Mouse (Mus musculus) G1E (cell line): ENCODE measurements around the gene Tusc2. TPM values are rescaled to one million over a fixed set of nuclear protein-coding genes. Genes with fewer than 3 reads are reported as not detected.
A peak's percentile ranks its signal among the peaks of the same experiment; 100 is the strongest.

Experiments used
- ATAC-seq: 2 replicates; pipeline ENCODE4 v1.8.0; 2016; ENCODE audit warnings: mild to moderate bottlenecking; ENCODE audit not compliant: insufficient number of reproducible peaks, poor library complexity, low FRiP score, severe bottlenecking; ENCODE audit errors: extremely low read depth
- DNase-seq: peaks from one replicate; pipeline ENCODE4 v3.0.0; 2012; ENCODE audit warnings: low spot score
- H3K27me3 ChIP-seq: 2 replicates; pipeline ENCODE4 v1.6.1; 2012; ENCODE audit warnings: mild to moderate bottlenecking, low read length, inconsistent platforms; ENCODE audit not compliant: insufficient read depth
- H3K36me3 ChIP-seq: replicated peaks from 2 replicates; pipeline ENCODE3; 2012; ENCODE audit warnings: mild to moderate bottlenecking, inconsistent platforms
- H3K4me1 ChIP-seq: 2 replicates; pipeline ENCODE4 v1.6.1; 2012; ENCODE audit warnings: low read depth, low read length, inconsistent platforms, mixed read lengths; ENCODE audit not compliant: insufficient read depth
- H3K4me3 ChIP-seq: 2 replicates; pipeline ENCODE4 v1.5.1; 2012; ENCODE audit warnings: low read depth, mild to moderate bottlenecking, inconsistent platforms, low read length, moderate library complexity, mixed read lengths
- H3K9me3 ChIP-seq: replicated peaks from 2 replicates; pipeline ENCODE4 v1.6.1; 2012; ENCODE audit warnings: inconsistent platforms
- CTCF ChIP-seq: IDR thresholded peaks from 2 replicates; pipeline ENCODE4 v1.5.1; 2012; ENCODE audit warnings: low read depth, low read length, inconsistent platforms, mixed read lengths
- GATA1 ChIP-seq: IDR thresholded peaks from 2 replicates; pipeline ENCODE4 v1.6.1; 2012; ENCODE audit warnings: borderline replicate concordance, low read length, inconsistent platforms, mixed read lengths
- GATA2 ChIP-seq: IDR thresholded peaks from 2 replicates; pipeline ENCODE4 v1.6.1; 2012; ENCODE audit warnings: low read depth, low read length, inconsistent platforms, borderline replicate concordance
- POLR2AphosphoS5 ChIP-seq: IDR thresholded peaks from 2 replicates; pipeline ENCODE4 v1.6.1; 2012; ENCODE audit warnings: low read depth, low read length, inconsistent platforms; ENCODE audit not compliant: insufficient replicate concordance
- TAL1 ChIP-seq: conservative IDR thresholded peaks from 2 replicates; pipeline ENCODE4 v1.6.1; 2012; ENCODE audit warnings: low read depth, low read length, inconsistent platforms, mixed read lengths
- polyA plus RNA-seq: library from polyadenylated mRNA; stranded (reverse); fragments of >175 nt; gene quantifications from 2 replicates; pipeline ENCODE4 v1.2.3, GENCODE M21; 2012
- total RNA-seq, 2 experiments: library from RNA; stranded (forward) in 1 of 2; stranded (reverse) in 1 of 2; fragments of 200-1000 nt in 1 of 2; fragments of >200 nt in 1 of 2; fragmentation: Nextera tagmentation in 1 of 2; gene quantifications; 2 replicates each; pipeline ENCODE4 v1.2.3; 2014 to 2017

Gene Tusc2
- total and polyA plus RNA-seq, 3 experiments = 16.0 to 33.1 (median 24.4) TPM

DNA sequence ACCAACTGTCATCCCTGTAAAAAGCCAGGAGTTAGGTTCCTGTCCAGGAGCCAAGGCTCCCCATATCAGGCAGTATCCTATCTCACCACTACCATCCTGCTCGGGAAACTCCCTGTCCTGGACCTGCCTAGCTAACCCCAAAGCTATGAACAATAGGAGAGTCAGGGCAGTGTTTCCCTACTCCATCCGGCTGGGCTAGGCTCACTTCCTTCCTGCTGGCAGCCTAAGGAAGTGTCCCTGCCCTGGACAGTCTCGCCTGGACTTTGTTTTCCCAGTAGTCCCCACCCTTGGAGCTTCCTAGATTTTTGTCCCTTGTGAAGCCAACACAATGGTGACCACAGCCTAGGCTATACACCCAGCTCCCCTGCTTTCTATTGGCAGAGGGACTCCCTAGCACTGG lies 3.8 kb downstream of the Tusc2 start:
- DNase-seq (no peak), ATAC-seq (no peak)
- peaks cover 66% of the 10 kb centered on the region for H3K36me3 ChIP-seq
- H3K4me3 ChIP-seq = no peak overlapping the region
- no peak for TF ChIP-seq CTCF
- TF ChIP-seq GATA2 = no peak
- no peaks in the 10 kb centered on the region for H3K27me3 ChIP-seq
- no peaks in the 10 kb centered on the region for H3K9me3 ChIP-seq
- H3K4me1 ChIP-seq = peaks cover 87% of the 10 kb centered on the region

DNA sequence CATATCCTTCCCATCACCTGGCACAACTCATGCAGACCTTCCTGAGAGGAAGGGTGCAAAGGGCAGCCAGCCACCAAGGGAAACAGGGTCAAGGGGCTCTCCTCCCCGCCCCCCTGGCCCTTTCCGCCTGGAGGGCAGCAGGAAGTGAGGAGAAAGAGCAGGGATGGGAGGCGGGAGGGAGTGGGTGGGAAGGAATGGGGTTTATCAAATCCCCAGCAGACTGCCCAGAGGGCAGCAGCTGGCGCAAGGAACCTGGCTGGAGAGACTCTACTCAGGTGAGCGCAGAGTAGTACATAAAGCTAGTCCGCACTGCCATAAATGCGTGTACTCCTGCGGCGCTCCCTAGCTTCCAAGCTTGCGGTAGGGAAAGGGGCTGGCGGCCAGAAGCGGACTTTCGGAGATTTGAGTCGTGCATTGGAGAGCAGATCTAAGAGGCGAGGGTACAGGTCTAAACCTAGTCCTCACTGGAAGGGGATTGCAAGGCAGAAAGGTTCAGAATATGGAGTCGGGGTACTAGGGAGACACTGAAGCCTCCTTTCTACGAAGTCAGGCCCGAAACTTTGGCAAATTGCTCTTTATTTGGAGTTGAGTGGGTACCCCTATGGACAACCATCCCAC lies 4.8 kb downstream of the Tusc2 start, which contains the start of gene Hyal2:
Hyal2 (plus strand) TSS at position 244 of the 618 bp plus-strand sequence.
- Histone ChIP-seq H3K36me3 (peaks cover 66% of the 10 kb centered on the region), H3K9me3 (no peaks in the 10 kb centered on the region), H3K4me1 (peaks cover 89% of the 10 kb centered on the region), H3K4me3 (peak within 1 kb of the TSS; percentile 79), H3K27me3 (no peaks in the 10 kb centered on the region)
- no peak for TF ChIP-seq GATA2
- no peak for TF ChIP-seq TAL1
- no peak for TF ChIP-seq POLR2AphosphoS5
- no peak for TF ChIP-seq GATA1
- TF ChIP-seq CTCF = no peak
- DNase-seq = no peak
- ATAC-seq = no peak

DNA sequence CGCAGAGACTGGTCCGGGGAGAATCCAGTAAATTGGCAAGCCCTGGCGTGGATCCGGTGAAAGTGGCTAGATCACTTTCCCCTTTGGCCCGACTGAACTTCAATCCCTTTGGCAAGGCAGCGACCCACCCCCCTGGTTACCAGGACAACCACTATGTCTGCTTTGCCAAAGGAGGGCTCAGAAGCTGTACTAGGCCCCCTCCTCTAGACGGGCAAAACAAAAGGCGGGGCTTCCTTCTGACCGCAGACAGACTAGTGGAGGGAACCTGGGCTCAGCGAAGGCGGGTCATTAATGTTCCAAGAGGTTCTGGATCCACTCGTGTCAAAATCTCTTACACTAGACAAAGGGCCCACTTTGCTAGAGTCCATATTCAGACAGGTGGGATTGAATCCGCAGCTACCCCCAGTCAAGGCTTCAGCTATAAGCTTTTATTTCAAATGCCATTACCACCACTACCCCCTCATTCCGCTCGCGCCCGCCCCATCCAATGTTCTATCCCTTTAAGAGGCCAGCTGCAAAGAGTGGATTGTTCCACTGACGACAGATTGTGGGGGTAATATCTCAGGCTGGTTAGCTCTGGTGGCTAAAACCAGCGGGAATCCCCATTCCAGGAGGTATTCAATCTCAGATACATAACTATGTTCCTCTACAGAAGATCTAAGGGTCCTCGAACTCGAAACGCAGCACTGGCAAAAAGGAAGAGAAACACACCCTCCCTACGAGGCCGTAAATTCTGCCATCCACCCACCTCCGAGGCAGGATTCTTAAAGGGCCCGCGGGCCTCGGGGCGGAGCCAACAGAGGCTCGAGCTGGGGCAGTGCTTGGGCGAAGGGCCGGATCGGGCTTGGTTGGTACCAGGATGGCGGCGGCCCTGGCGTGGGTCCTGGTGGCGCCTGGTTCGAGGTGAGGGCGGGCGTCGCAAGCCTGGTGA lies 5.5 kb downstream of the Tusc2 start:
- Histone ChIP-seq H3K4me3 (peak overlapping the region; percentile 79), H3K36me3 (peaks cover 69% of the 10 kb centered on the region), H3K9me3 (no peaks in the 10 kb centered on the region), H3K27me3 (no peaks in the 10 kb centered on the region), H3K4me1 (peaks cover 94% of the 10 kb centered on the region)
- DNase-seq (peak; percentile 69), ATAC-seq (peak; percentile 55; the same call in 1 of the 2 replicates)
- TF ChIP-seq GATA1 (no peak), TAL1 (no peak), GATA2 (no peak), CTCF (no peak), POLR2AphosphoS5 (no peak)

DNA sequence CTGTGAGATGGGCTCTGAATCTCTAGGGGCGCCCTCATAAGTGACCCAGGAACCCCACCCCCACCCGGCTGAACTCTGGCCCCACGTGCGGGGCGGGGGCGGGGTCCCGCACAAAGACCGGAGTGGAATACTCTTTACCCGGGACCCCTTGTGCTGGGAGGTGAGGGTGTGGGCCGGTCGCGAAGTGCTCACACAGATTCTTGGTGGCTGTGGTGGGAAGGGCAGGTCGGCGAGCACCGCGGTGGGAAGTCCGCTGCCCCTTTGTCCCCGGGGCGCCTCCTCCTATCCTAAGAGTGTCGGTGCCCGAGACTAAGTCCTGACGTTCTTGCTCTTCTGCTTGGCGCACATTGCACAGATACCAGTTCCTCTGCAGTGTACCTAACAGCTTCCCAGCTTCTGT lies 6.2 kb downstream of the Tusc2 start:
- Histone ChIP-seq H3K4me1 (peaks cover 87% of the 10 kb centered on the region), H3K36me3 (peaks cover 65% of the 10 kb centered on the region), H3K4me3 (peak overlapping the region; percentile 79), H3K9me3 (no peaks in the 10 kb centered on the region), H3K27me3 (no peaks in the 10 kb centered on the region)
- no peak for TF ChIP-seq GATA1
- TF ChIP-seq TAL1 = no peak
- no peak for TF ChIP-seq GATA2
- TF ChIP-seq CTCF = no peak
- no peak for TF ChIP-seq POLR2AphosphoS5
- ATAC-seq (no peak), DNase-seq (no peak)

- no peak for TF ChIP-seq POLR2AphosphoS5
- TF ChIP-seq GATA2 = no peak
- no peak for TF ChIP-seq CTCF
- TF ChIP-seq TAL1 = no peak
- TF ChIP-seq GATA1 = no peak
- peaks cover 58% of the 10 kb centered on the region for H3K36me3 ChIP-seq
- H3K4me1 ChIP-seq = peaks cover 83% of the 10 kb centered on the region
- DNase-seq = no peak
- no peaks in the 10 kb centered on the region for H3K9me3 ChIP-seq
- peak overlapping the region; percentile 79 for H3K4me3 ChIP-seq
- ATAC-seq = no peak
- no peaks in the 10 kb centered on the region for H3K27me3 ChIP-seq
These were observed 7.0 kb downstream of the Tusc2 start for GRCm38 (mm10) chr9:107570016-107570415.

DNA sequence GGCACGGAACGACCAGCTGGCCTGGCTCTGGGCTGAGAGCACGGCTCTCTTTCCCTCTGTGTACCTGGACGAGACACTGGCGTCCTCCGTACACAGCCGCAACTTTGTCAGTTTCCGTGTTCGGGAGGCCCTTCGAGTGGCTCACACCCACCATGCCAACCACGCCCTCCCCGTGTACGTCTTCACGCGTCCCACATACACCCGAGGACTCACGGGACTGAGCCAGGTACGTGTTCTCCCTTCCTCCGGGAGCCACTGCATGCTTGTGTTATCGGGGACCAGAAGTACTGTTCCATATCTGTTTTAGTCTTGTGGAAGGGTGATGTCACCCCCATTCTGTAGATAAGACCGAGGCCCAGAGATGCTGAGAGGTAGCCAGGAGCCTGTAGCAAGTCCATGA lies 7.8 kb downstream of the Tusc2 start:
- TF ChIP-seq POLR2AphosphoS5 = no peak
- peak; percentile 47 for TF ChIP-seq TAL1
- Histone ChIP-seq H3K9me3 (no peaks in the 10 kb centered on the region), H3K27me3 (no peaks in the 10 kb centered on the region), H3K36me3 (peaks cover 52% of the 10 kb centered on the region), H3K4me1 (peaks cover 82% of the 10 kb centered on the region), H3K4me3 (peak overlapping the region; percentile 79; the same call in 1 of the 2 replicates)
- DNase-seq (no peak), ATAC-seq (no peak)
